Mouse (Mus musculus): ENCODE measurements around the gene Grk2. TPM values are rescaled to one million over a fixed set of nuclear protein-coding genes. Genes with fewer than 3 reads are reported as not detected.

The Grk2 gene
- polyA plus RNA-seq, 1 experiment = 56.3 TPM

GRCm38 (mm10) chr19:4244775-4245174 lies 61.2 kb downstream of the Grk2 start:
- TF ChIP-seq SRF (IDR thresholded peaks at IDR 0.05; ENCODE audit: control insufficient read depth, insufficient read length, low read depth) = no peak
- no peak for TF ChIP-seq POLR2A (IDR thresholded peaks at IDR 0.05; ENCODE audit: insufficient read length, low read depth)
- TF ChIP-seq MYOD1 (IDR thresholded peaks at IDR 0.05; ENCODE audit: control insufficient read depth in 1 of 3, insufficient read length in 2 of 3, low read depth in 2 of 3) = no peak
- no peak for TF ChIP-seq TCF12 (IDR thresholded peaks at IDR 0.05; ENCODE audit: insufficient read depth, poor library complexity, severe bottlenecking)
- TF ChIP-seq CEBPB (IDR thresholded peaks at IDR 0.05; ENCODE audit: insufficient read depth, poor library complexity, severe bottlenecking) = no peak
- TF ChIP-seq MYOG (IDR thresholded peaks at IDR 0.05; ENCODE audit: control insufficient read depth in 1 of 3, insufficient read depth in 1 of 3, insufficient read length in 2 of 3, low read depth in 2 of 3) = no peak
- no peak for TF ChIP-seq USF1 (IDR thresholded peaks at IDR 0.05; ENCODE audit: low read depth)
- no peak for TF ChIP-seq MAX (IDR thresholded peaks at IDR 0.05; ENCODE audit: low read depth)
- no peak for TF ChIP-seq TCF3 (IDR thresholded peaks at IDR 0.05; ENCODE audit: insufficient read length, low read depth)
- H3K36me3 ChIP-seq (ENCODE audit: control insufficient read depth, insufficient read depth) = no peaks in the 10 kb centered on the region
- H3ac ChIP-seq (ENCODE audit: control insufficient read depth, insufficient read length) = no peak overlapping the region
- no peaks in the 10 kb centered on the region for H3K27me3 ChIP-seq (ENCODE audit: control insufficient read depth, insufficient read depth, insufficient read length)
- H3K4me3 ChIP-seq = no peak overlapping the region
- H3K79me2 ChIP-seq (ENCODE audit: control insufficient read depth, insufficient read depth) = no peaks in the 10 kb centered on the region
- H3K4me2 ChIP-seq (ENCODE audit: low read depth) = no peak overlapping the region

DNA sequence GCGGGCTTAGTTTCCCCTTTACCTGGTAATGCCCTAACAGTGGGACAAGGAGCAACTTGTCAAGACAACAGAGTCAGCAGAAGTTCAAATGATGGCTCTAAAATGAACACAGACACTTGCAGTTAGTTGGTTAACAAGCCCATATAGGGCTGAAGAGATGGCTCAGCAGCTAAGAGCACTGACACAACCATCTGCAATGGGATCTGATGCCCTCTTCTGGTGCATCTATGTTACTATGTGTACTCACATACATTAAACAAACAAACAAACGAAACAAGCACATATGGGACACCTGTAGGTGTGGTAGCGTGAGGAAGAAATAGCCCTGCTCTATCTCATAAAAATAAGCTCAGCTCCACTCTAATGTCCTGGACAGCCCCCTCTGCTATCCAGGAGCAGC lies 63.6 kb downstream of the Grk2 start:
- H3K79me2 ChIP-seq (ENCODE audit: control insufficient read depth, insufficient read depth) = no peaks in the 10 kb centered on the region
- TF ChIP-seq POLR2A (IDR thresholded peaks at IDR 0.05; ENCODE audit: insufficient read length, low read depth) = no peak
- no peaks in the 10 kb centered on the region for H3K27me3 ChIP-seq (ENCODE audit: control insufficient read depth, insufficient read depth, insufficient read length)
- no peaks in the 10 kb centered on the region for H3K36me3 ChIP-seq (ENCODE audit: control insufficient read depth, insufficient read depth)
- no peak overlapping the region for H3K4me2 ChIP-seq (ENCODE audit: low read depth)
- H3ac ChIP-seq (ENCODE audit: control insufficient read depth, insufficient read length) = no peak overlapping the region
- H3K4me3 ChIP-seq = no peak overlapping the region

DNA sequence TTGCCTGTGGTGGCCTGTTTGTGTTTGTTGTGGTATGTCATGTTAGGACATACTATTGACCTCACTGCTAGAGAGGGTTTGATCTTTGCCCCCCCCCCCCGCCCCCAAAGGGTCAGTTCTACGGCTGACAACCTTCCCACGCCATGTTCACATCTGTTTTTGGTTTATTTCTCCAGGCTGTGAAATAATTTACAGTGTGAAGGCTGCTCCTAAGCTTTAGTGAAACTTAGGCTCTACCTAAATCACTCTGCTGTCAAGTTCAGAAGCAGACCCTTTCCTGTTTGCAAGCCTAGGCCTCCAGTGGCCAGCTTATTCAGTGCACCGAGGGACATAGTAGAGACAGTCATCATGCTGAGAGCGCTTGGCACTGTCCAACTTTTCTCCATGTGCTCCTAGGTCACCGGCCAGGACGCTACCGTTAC lies 65.8 kb downstream of the Grk2 start:
- no peaks in the 10 kb centered on the region for H3K27me3 ChIP-seq (ENCODE audit: control insufficient read depth, insufficient read depth, insufficient read length)
- no peak overlapping the region for H3K4me3 ChIP-seq
- H3K36me3 ChIP-seq (ENCODE audit: control insufficient read depth, insufficient read depth) = no peaks in the 10 kb centered on the region
- no peak overlapping the region for H3K4me2 ChIP-seq (ENCODE audit: low read depth)
- TF ChIP-seq POLR2AphosphoS2 (IDR thresholded peaks at IDR 0.05; ENCODE audit: insufficient read length, low read depth) = no peak
- TF ChIP-seq CEBPB (IDR thresholded peaks at IDR 0.05; ENCODE audit: insufficient read depth, poor library complexity, severe bottlenecking) = no peak
- TF ChIP-seq POLR2A (IDR thresholded peaks at IDR 0.05; ENCODE audit: insufficient read length, low read depth) = no peak
- no peak for TF ChIP-seq E2F4 (IDR thresholded peaks at IDR 0.05; ENCODE audit: insufficient read depth)
- TF ChIP-seq TCF12 (IDR thresholded peaks at IDR 0.05; ENCODE audit: insufficient read depth, poor library complexity, severe bottlenecking) = no peak
- TF ChIP-seq MAX (IDR thresholded peaks at IDR 0.05; ENCODE audit: low read depth) = no peak
- no peak for TF ChIP-seq USF1 (IDR thresholded peaks at IDR 0.05; ENCODE audit: low read depth)
- no peak for TF ChIP-seq MYOG (IDR thresholded peaks at IDR 0.05; ENCODE audit: control insufficient read depth in 1 of 3, insufficient read depth in 1 of 3, insufficient read length in 2 of 3, low read depth in 2 of 3)
- TF ChIP-seq SRF (IDR thresholded peaks at IDR 0.05; ENCODE audit: control insufficient read depth, insufficient read length, low read depth) = no peak
- H3ac ChIP-seq (ENCODE audit: control insufficient read depth, insufficient read length) = no peak overlapping the region
- no peaks in the 10 kb centered on the region for H3K79me2 ChIP-seq (ENCODE audit: control insufficient read depth, insufficient read depth)

Other genes with a start within 250 kb of the Grk2 start
- gene Gstp3, start 246.7 kb downstream of the Grk2 start, polyA plus RNA-seq (2012; fragmentation: generic; extraction: Trizol) = 0.25 TPM
- gene Cabp2, start 224.6 kb downstream of the Grk2 start, polyA plus RNA-seq (2012; fragmentation: generic; extraction: Trizol) = not detected
- 148 TPM for gene Cdk2ap2, start 209.0 kb downstream of the Grk2 start, polyA plus RNA-seq (2012; fragmentation: generic; extraction: Trizol)
- 42.3 TPM for gene Pitpnm1, start 206.2 kb downstream of the Grk2 start, polyA plus RNA-seq (2012; fragmentation: generic; extraction: Trizol)
- gene Aip, start 180.4 kb downstream of the Grk2 start, polyA plus RNA-seq (2012; fragmentation: generic; extraction: Trizol) = 250 TPM
- gene Gpr152, start 166.4 kb downstream of the Grk2 start, polyA plus RNA-seq (2012; fragmentation: generic; extraction: Trizol) = not detected
- 0.10 TPM for gene Cabp4, start 162.2 kb downstream of the Grk2 start, polyA plus RNA-seq (2012; fragmentation: generic; extraction: Trizol)
- 238 TPM for gene Coro1b, start 157.6 kb downstream of the Grk2 start, polyA plus RNA-seq (2012; fragmentation: generic; extraction: Trizol)
- gene Ptprcap, start 152.6 kb downstream of the Grk2 start, polyA plus RNA-seq (2012; fragmentation: generic; extraction: Trizol) = 4.9 TPM
- gene Rps6kb2, start 142.9 kb downstream of the Grk2 start, polyA plus RNA-seq (2012; fragmentation: generic; extraction: Trizol) = 42.0 TPM
- 8.2 TPM for gene Carns1, start 130.7 kb downstream of the Grk2 start, polyA plus RNA-seq (2012; fragmentation: generic; extraction: Trizol)
- gene Tbc1d10c, start 114.9 kb downstream of the Grk2 start, polyA plus RNA-seq (2012; fragmentation: generic; extraction: Trizol) = 0.67 TPM
- 702 TPM for gene Ppp1ca, start 114.2 kb downstream of the Grk2 start, polyA plus RNA-seq (2012; fragmentation: generic; extraction: Trizol)
- gene Rad9a, start 104.6 kb downstream of the Grk2 start, polyA plus RNA-seq (2012; fragmentation: generic; extraction: Trizol) = 16.7 TPM
- gene Clcf1, start 92.0 kb downstream of the Grk2 start, polyA plus RNA-seq (2012; fragmentation: generic; extraction: Trizol) = 11.5 TPM
- not detected for gene AC109138.7, start 91.9 kb downstream of the Grk2 start, polyA plus RNA-seq (2012; fragmentation: generic; extraction: Trizol)
- gene Pold4, start 74.3 kb downstream of the Grk2 start, polyA plus RNA-seq (2012; fragmentation: generic; extraction: Trizol) = 166 TPM
- gene Ssh3, start 37.0 kb downstream of the Grk2 start, polyA plus RNA-seq (2012; fragmentation: generic; extraction: Trizol) = 0.17 TPM
- 1.7 TPM for gene Ankrd13d, start 23.1 kb downstream of the Grk2 start, polyA plus RNA-seq (2012; fragmentation: generic; extraction: Trizol)
- gene Kdm2a, start 92.1 kb upstream of the Grk2 start, polyA plus RNA-seq (2012; fragmentation: generic; extraction: Trizol) = 20.3 TPM
- 51.1 TPM for gene Rhod, start 133.2 kb upstream of the Grk2 start, polyA plus RNA-seq (2012; fragmentation: generic; extraction: Trizol)
- 22.3 TPM for gene Syt12, start 171.2 kb upstream of the Grk2 start, polyA plus RNA-seq (2012; fragmentation: generic; extraction: Trizol)
- gene 2010003K11Rik, start 192.4 kb upstream of the Grk2 start, polyA plus RNA-seq (2012; fragmentation: generic; extraction: Trizol) = 0.05 TPM
- 16.3 TPM for gene Pcx, start 204.2 kb upstream of the Grk2 start, polyA plus RNA-seq (2012; fragmentation: generic; extraction: Trizol)

Data from myocyte (in vitro differentiated cells).